Mouse (Mus musculus): ENCODE results near the gene Unkl. TPM values are rescaled to one million over a fixed set of nuclear protein-coding genes. Genes with fewer than 3 reads are reported as not detected.

The Unkl gene
- total RNA-seq, 2 experiments from 2014 or later = 31.8 to 32.3 TPM

Small RNA genes within 50 kb of the gene (microRNA-seq; reads per million reads assigned to microRNA genes)
- 63.0 reads per million, percentile 52 among the genes with 10 or more reads in this experiment for gene Mir3547

Other genes with a start within 250 kb of the Unkl start
- 10 to 100 TPM; 11.9 to 13.1 TPM for gene Jpt2, start 227.7 kb upstream of the Unkl start, total RNA-seq (2021)
- 10 to 100 TPM; 24.0 to 25.0 TPM for gene Cramp1l, start 172.6 kb upstream of the Unkl start, total RNA-seq (2021)
- 10 to 100 TPM; 25.4 to 28.9 TPM for gene Ift140, start 172.3 kb upstream of the Unkl start, total RNA-seq (2021)
- gene Tmem204, start 104.8 kb upstream of the Unkl start, total RNA-seq (2021) = 1 to 10 TPM; 7.2 to 7.8 TPM
- gene Telo2, start 72.4 kb upstream of the Unkl start, total RNA-seq (2021) = 10 to 100 TPM; 35.4 to 41.1 TPM
- gene Ptx4, start 67.6 kb upstream of the Unkl start, total RNA-seq (2021) = 1 to 10 TPM; 2.0 to 2.3 TPM
- 10 to 100 TPM; 44.6 to 44.9 TPM for gene Clcn7, start 55.0 kb upstream of the Unkl start, total RNA-seq (2021)
- not detected for gene Ccdc154, start 25.9 kb upstream of the Unkl start, total RNA-seq (2021)
- not detected for gene Gm38655, start 12.9 kb upstream of the Unkl start, total RNA-seq (2021)
- gene BC003965, start 3.8 kb upstream of the Unkl start, total RNA-seq (2021) = 10 to 100 TPM; 17.6 to 17.9 TPM
- gene Gnptg, start 51.7 kb downstream of the Unkl start, total RNA-seq (2021) = 10 to 100 TPM; 60.4 to 67.4 TPM
- gene Tsr3, start 51.8 kb downstream of the Unkl start, total RNA-seq (2021) = 10 to 100 TPM; 28.6 to 30.3 TPM
- 10 to 100 TPM; 17.4 to 35.0 TPM for gene Baiap3, start 68.0 kb downstream of the Unkl start, total RNA-seq (2021)
- 100 to 1,000 TPM; 225 to 230 TPM for gene Ube2i, start 86.2 kb downstream of the Unkl start, total RNA-seq (2021)
- gene Prss34, start 110.0 kb downstream of the Unkl start, total RNA-seq (2021) = not detected
- gene Prss28, start 120.2 kb downstream of the Unkl start, total RNA-seq (2021) = not detected
- gene Prss29, start 130.3 kb downstream of the Unkl start, total RNA-seq (2021) = not detected
- not detected for gene Tpsab1, start 157.2 kb downstream of the Unkl start, total RNA-seq (2021)
- under 1 TPM; 0.54 to 0.77 TPM for gene Tpsb2, start 177.9 kb downstream of the Unkl start, total RNA-seq (2021)
- gene Tpsg1, start 180.9 kb downstream of the Unkl start, total RNA-seq (2021) = not detected
- gene Cacna1h, start 245.4 kb downstream of the Unkl start, total RNA-seq (2021) = 10 to 100 TPM; 53.7 to 62.9 TPM

All from left cerebral cortex, postnatal 10 days (tissue).